ENCODE assay signal across 20 mouse cellular contexts in the genomic region with DNA sequence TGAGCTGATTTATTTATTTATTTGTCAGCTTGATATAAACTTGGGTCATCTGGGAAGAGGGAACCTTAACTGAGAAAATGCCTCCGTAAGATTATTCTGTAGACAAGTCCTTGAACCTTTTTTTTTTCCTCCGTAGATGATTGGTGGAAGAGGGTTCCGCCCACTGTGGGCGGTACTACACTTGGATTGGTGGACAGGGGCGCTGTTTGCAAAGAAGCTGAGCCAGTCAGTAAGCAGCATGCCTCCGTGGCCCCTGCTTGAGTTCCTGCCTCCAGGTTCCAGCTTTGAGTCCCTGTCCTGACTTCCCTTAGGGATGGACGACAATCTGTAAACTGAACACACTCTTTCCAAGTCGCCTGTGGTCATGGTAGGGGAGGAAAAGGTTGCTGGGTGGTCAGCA.
DNase-seq lines count a peak whose midpoint lies in the region; ATAC-seq and TF ChIP-seq lines count a peak whose summit lies in the region.
"Had no signal": no experiment of that assay in that cellular context is flagged by ENCODE, and none has a peak within 500 bp of the region (broad histone marks: within the 10 kb centered on the region; RNA-seq: fewer than 3 reads in every experiment).

No protein-coding gene starts in this region.

- no peak for TF ChIP-seq POLR2A in limb, embryonic 14.5 days (IDR thresholded peaks at IDR 0.05; ENCODE audit: borderline replicate concordance, extremely low read depth, insufficient read depth, insufficient read length)

- DNase-seq in intestine, embryonic 14.5 days (ENCODE audit: low spot score) = no peak
- peak; percentile 79 for DNase-seq in ES-E14 (ENCODE audit: low read depth, low spot score)
- DNase-seq in embryonic facial prominence, embryonic 14.5 days (ENCODE audit: low spot score) = no peak
- no peak for DNase-seq in limb, embryonic 14.5 days (ENCODE audit: low spot score)
- DNase-seq in frontal cortex, adult 2 months (ENCODE audit: extremely low spot score in 1 of 2, low spot score in 1 of 2) = no peak
- no peak for DNase-seq in midbrain, postnatal 0 days (ENCODE audit: low spot score)
- DNase-seq: adrenal gland, postnatal 25 days; cerebellum, adult 2 months; gastrocnemius, postnatal 25 days; kidney, adult 8-10 months; kidney, postnatal 25 days; lung, adult 2 months; midbrain, embryonic 14.5 days; right cerebral cortex, adult 18-20 months; thymus, postnatal 25 days had no signal

- ATAC-seq in intestine, embryonic 14.5 days (replicated peaks; ENCODE audit: low FRiP score, low TSS enrichment, low read depth) = no peak
- ATAC-seq in intestine, postnatal 0 days = no peak
- no peak for ATAC-seq in embryonic facial prominence, embryonic 14.5 days (ENCODE audit: low read depth)
- ATAC-seq in limb, embryonic 14.5 days (ENCODE audit: low FRiP score, low read depth) = no peak
- ATAC-seq in midbrain, postnatal 0 days (ENCODE audit: low FRiP score) = no peak
- ATAC-seq in megakaryocyte progenitor cell, adult 5-6 weeks (replicated peaks; ENCODE audit: poor library complexity) = no peak
- ATAC-seq: forebrain, embryonic 13.5 days had no signal

- no peak for TF ChIP-seq CTCF in intestine, postnatal 0 days (IDR thresholded peaks at IDR 0.05; ENCODE audit: low read depth)
- no peak for TF ChIP-seq CTCF in midbrain, postnatal 0 days (IDR thresholded peaks at IDR 0.05)

- H3K4me3 ChIP-seq in intestine, embryonic 14.5 days (ENCODE audit: low read depth, low read length) = no peak overlapping the region
- no peak overlapping the region for H3K4me3 ChIP-seq in intestine, postnatal 0 days (ENCODE audit: low read depth, low read length)
- H3K4me3 ChIP-seq in ES-E14 (ENCODE audit: insufficient read depth in 1 of 2, low read depth in 1 of 2, low read length in 2 of 2, poor library complexity in 1 of 2, severe bottlenecking in 1 of 2) = peak overlapping the region; percentile 34 to 71
- no peak overlapping the region for H3K4me3 ChIP-seq in embryonic facial prominence, embryonic 14.5 days (ENCODE audit: low read depth, low read length)
- H3K4me3 ChIP-seq in limb, embryonic 14.5 days (replicated peaks; ENCODE audit: low read length) = no peak overlapping the region
- H3K4me3 ChIP-seq in midbrain, postnatal 0 days (ENCODE audit: low read depth, low read length) = no peak overlapping the region
- H3K4me3 ChIP-seq: forebrain, embryonic 13.5 days; heart, embryonic 10.5 days had no signal

- H3K27me3 ChIP-seq in intestine, embryonic 14.5 days (replicated peaks; ENCODE audit: control insufficient read depth, insufficient read depth, low read length) = no peaks in the 10 kb centered on the region
- 0 out of 2 replicates have a peak, but pooled peaks cover 2% of the 10 kb centered on the region for H3K27me3 ChIP-seq in intestine, postnatal 0 days (replicated peaks; ENCODE audit: control insufficient read depth, insufficient read depth, low read length)
- H3K27me3 ChIP-seq in embryonic facial prominence, embryonic 14.5 days (replicated peaks; ENCODE audit: control insufficient read depth, insufficient read depth, low read length) = no peaks in the 10 kb centered on the region
- H3K27me3 ChIP-seq in limb, embryonic 14.5 days (ENCODE audit: control insufficient read depth, insufficient read depth, low read length) = no peaks in the 10 kb centered on the region
- H3K27me3 ChIP-seq in midbrain, postnatal 0 days (ENCODE audit: insufficient read depth, low read length) = no peaks in the 10 kb centered on the region

- WGBS in intestine, embryonic 14.5 days = 80% methylated on average over 8 of the region's 8 CpGs
- WGBS in intestine, postnatal 0 days = 82% methylated on average over 8 of the region's 8 CpGs
- 86% methylated on average over 8 of the region's 8 CpGs for WGBS in embryonic facial prominence, embryonic 14.5 days
- WGBS in limb, embryonic 14.5 days = 89% methylated on average over 8 of the region's 8 CpGs
- WGBS in midbrain, postnatal 0 days = 90% methylated on average over 8 of the region's 8 CpGs

- peak overlapping the region; percentile 67 for H3K27ac ChIP-seq in intestine, embryonic 14.5 days (ENCODE audit: low read depth)
- no peak overlapping the region for H3K27ac ChIP-seq in intestine, postnatal 0 days (ENCODE audit: low read depth, low read length)
- no peak overlapping the region for H3K27ac ChIP-seq in ES-E14 (ENCODE audit: insufficient read depth, low read depth, low read length, poor library complexity, severe bottlenecking)
- H3K27ac ChIP-seq in embryonic facial prominence, embryonic 14.5 days (replicated peaks; ENCODE audit: low read depth, low read length) = peak overlapping the region; percentile 86
- H3K27ac ChIP-seq in limb, embryonic 14.5 days (replicated peaks; ENCODE audit: low read depth, low read length) = peak overlapping the region; percentile 74
- H3K27ac ChIP-seq in midbrain, postnatal 0 days (ENCODE audit: low read depth, low read length) = no peak overlapping the region
- H3K27ac ChIP-seq: forebrain, embryonic 13.5 days had no signal

- in situ Hi-C loops in ES-E14 (cut with MboI; ENCODE audit: low sequenced_read_pairs in 2 of 2, unreplicated experiment in 2 of 2) = no loop called here

- peaks cover 3% of the 10 kb centered on the region; the same call in 1 of the 2 replicates for H3K4me1 ChIP-seq in intestine, embryonic 14.5 days (replicated peaks; ENCODE audit: control insufficient read depth, insufficient read depth, low read length)
- H3K4me1 ChIP-seq in intestine, postnatal 0 days (replicated peaks; ENCODE audit: control insufficient read depth, insufficient read depth, low read length) = no peaks in the 10 kb centered on the region
- H3K4me1 ChIP-seq in ES-E14 (ENCODE audit: control insufficient read depth in 2 of 2, insufficient read depth in 2 of 2, low read length in 2 of 2, poor library complexity in 1 of 2) = peaks cover 14 to 31% of the 10 kb centered on the region in 2 experiments
- H3K4me1 ChIP-seq in embryonic facial prominence, embryonic 14.5 days (ENCODE audit: control insufficient read depth, insufficient read depth, low read length) = peaks cover 35% of the 10 kb centered on the region
- H3K4me1 ChIP-seq in limb, embryonic 14.5 days (ENCODE audit: control insufficient read depth, insufficient read depth, low read length) = peaks cover 20% of the 10 kb centered on the region
- H3K4me1 ChIP-seq in midbrain, postnatal 0 days (ENCODE audit: insufficient read depth, low read length) = peaks cover 10% of the 10 kb centered on the region

- no peaks in the 10 kb centered on the region for H3K9me3 ChIP-seq in intestine, embryonic 14.5 days (ENCODE audit: control insufficient read depth, low read length)
- no peaks in the 10 kb centered on the region for H3K9me3 ChIP-seq in intestine, postnatal 0 days (ENCODE audit: control insufficient read depth)
- no peaks in the 10 kb centered on the region for H3K9me3 ChIP-seq in ES-E14 (ENCODE audit: control insufficient read depth, insufficient read depth, low read depth, low read length)
- H3K9me3 ChIP-seq in embryonic facial prominence, embryonic 14.5 days (ENCODE audit: control insufficient read depth, low read length) = no peaks in the 10 kb centered on the region
- no peaks in the 10 kb centered on the region for H3K9me3 ChIP-seq in limb, embryonic 14.5 days (ENCODE audit: control insufficient read depth, low read length)
- no peaks in the 10 kb centered on the region for H3K9me3 ChIP-seq in midbrain, postnatal 0 days (ENCODE audit: low read length)
- H3K9me3 ChIP-seq: forebrain, embryonic 13.5 days; heart, embryonic 10.5 days had no signal

- H3K4me2 ChIP-seq in intestine, embryonic 14.5 days (ENCODE audit: low read length) = no peak overlapping the region
- H3K4me2 ChIP-seq in intestine, postnatal 0 days (replicated peaks; ENCODE audit: low read depth) = no peak overlapping the region
- no peak overlapping the region for H3K4me2 ChIP-seq in embryonic facial prominence, embryonic 14.5 days (ENCODE audit: low read depth, low read length)
- no peak overlapping the region for H3K4me2 ChIP-seq in limb, embryonic 14.5 days (replicated peaks; ENCODE audit: low read depth, low read length, severe bottlenecking)
- no peak overlapping the region for H3K4me2 ChIP-seq in midbrain, postnatal 0 days (ENCODE audit: low read depth, low read length, poor library complexity, severe bottlenecking)
- H3K4me2 ChIP-seq: forebrain, embryonic 13.5 days; liver, embryonic 11.5 days had no signal

- H3K36me3 ChIP-seq in intestine, embryonic 14.5 days (ENCODE audit: control insufficient read depth, insufficient read depth, low read length) = no peaks in the 10 kb centered on the region
- no peaks in the 10 kb centered on the region for H3K36me3 ChIP-seq in intestine, postnatal 0 days (ENCODE audit: control insufficient read depth, insufficient read depth)
- H3K36me3 ChIP-seq in ES-E14 (ENCODE audit: control insufficient read depth, insufficient read depth, low read length, poor library complexity, severe bottlenecking) = no peaks in the 10 kb centered on the region
- no peaks in the 10 kb centered on the region for H3K36me3 ChIP-seq in embryonic facial prominence, embryonic 14.5 days (ENCODE audit: control insufficient read depth, insufficient read depth, low read length)
- no peaks in the 10 kb centered on the region for H3K36me3 ChIP-seq in limb, embryonic 14.5 days (ENCODE audit: control insufficient read depth, insufficient read depth, low read length)
- H3K36me3 ChIP-seq in midbrain, postnatal 0 days (ENCODE audit: insufficient read depth, low read length) = no peaks in the 10 kb centered on the region
- H3K36me3 ChIP-seq: heart, embryonic 10.5 days had no signal

- H3K9ac ChIP-seq in intestine, embryonic 14.5 days (ENCODE audit: low read length) = no peak overlapping the region
- H3K9ac ChIP-seq in intestine, postnatal 0 days (ENCODE audit: low read depth, low read length) = no peak overlapping the region
- H3K9ac ChIP-seq in ES-E14 (ENCODE audit: insufficient read depth, low read depth, low read length, poor library complexity, severe bottlenecking) = peak overlapping the region; percentile 27; the same call in 1 of the 2 replicates
- H3K9ac ChIP-seq in embryonic facial prominence, embryonic 14.5 days (ENCODE audit: low read depth, low read length) = no peak overlapping the region
- H3K9ac ChIP-seq in limb, embryonic 14.5 days (ENCODE audit: low read depth, low read length, severe bottlenecking) = no peak overlapping the region
- H3K9ac ChIP-seq in midbrain, postnatal 0 days (replicated peaks; ENCODE audit: low read length, poor library complexity, severe bottlenecking) = no peak overlapping the region
- H3K9ac ChIP-seq: forebrain, embryonic 13.5 days had no signal

TF ChIP-seq in ES-E14, 5 proteins besides CTCF, POLR2A, EP300 and RAD21:
- peak; percentile 78 for TF ChIP-seq ZNF384 (IDR thresholded peaks at IDR 0.05; ENCODE audit: low read depth, low read length)
- TF ChIP-seq HCFC1 (IDR thresholded peaks at IDR 0.05; ENCODE audit: borderline replicate concordance, insufficient read depth, low read length) = no peak

Comparison
In these comparisons a context has a peak if more than half of its experiments do, and no peak if none do; other contexts are left out.
1. H3K27ac ChIP-seq: peak in intestine, embryonic 14.5 days (single experiment), embryonic facial prominence, embryonic 14.5 days (single experiment) and limb, embryonic 14.5 days (single experiment); none in intestine, postnatal 0 days (single experiment), ES-E14 (single experiment) and midbrain, postnatal 0 days (single experiment).
2. H3K4me3 ChIP-seq: peak in ES-E14 (2 of 2); none in intestine, embryonic 14.5 days (single experiment), intestine, postnatal 0 days (single experiment), embryonic facial prominence, embryonic 14.5 days (single experiment), limb, embryonic 14.5 days (single experiment) and midbrain, postnatal 0 days (single experiment).